Comparison of ENCODE assay signal across 11 mouse cellular contexts in the genomic region with DNA sequence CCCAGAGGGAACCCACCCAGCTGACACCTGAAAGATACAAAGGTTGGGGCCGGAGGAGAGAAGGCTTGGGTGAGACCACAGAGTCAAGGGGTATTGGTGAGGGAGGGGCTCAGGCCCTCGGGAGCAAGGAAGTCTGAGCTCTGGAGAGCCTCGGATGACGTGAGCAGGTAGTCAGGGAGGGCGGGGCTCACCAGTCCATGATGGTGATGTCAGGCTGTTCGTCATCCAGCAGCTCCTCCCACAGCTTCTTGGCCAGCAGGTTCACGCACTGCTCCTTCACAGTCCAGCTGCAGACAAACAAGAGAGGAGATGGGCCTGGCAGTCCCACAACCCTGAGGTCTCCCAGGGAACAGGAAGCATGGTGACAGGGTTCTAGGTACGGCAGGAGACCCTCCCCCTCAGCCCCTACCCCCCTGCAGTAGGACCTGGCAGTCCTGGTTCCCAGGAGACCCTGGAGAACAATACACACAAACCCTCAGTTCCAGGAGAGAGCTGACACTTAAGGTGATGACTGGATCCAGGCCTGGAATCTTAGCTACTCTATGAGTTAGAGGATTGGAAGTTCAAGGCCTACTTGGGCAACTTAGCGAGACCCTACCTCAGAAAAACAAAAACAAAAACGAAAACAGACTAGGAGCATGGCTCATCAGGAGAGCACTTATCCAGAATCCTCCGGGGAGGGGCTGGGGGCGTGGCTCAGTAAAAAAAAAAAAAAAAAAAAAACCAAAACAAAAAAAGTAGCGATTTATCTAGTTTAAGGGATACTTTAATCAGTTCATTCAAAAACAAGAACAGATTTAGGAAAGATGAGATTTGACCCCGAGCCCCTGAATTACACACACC. TPM values are rescaled to one million over a fixed set of nuclear protein-coding genes. Genes with fewer than 3 reads are reported as not detected.
A peak's percentile ranks its signal among the peaks of the same experiment; 100 is the strongest.
DNase-seq lines count a peak whose midpoint lies in the region; ATAC-seq lines count a peak whose summit lies in the region.
"Had no signal": no experiment of that assay in that cellular context is flagged by ENCODE, and none has a peak within 500 bp of the region (broad histone marks: within the 10 kb centered on the region; RNA-seq: fewer than 3 reads in every experiment).

No protein-coding gene starts in this region.

- H3K4me2 ChIP-seq in hindbrain, embryonic 11.5 days (replicated peaks; ENCODE audit: low read depth, low read length), result no peak overlapping the region
- H3K4me2 ChIP-seq in limb, embryonic 12.5 days, result no peak overlapping the region

- H3K27ac ChIP-seq in hindbrain, embryonic 11.5 days (ENCODE audit: low read depth, low read length), result no peak overlapping the region
- no peak overlapping the region for H3K27ac ChIP-seq in limb, embryonic 12.5 days

- no peaks in the 10 kb centered on the region for H3K36me3 ChIP-seq in hindbrain, embryonic 11.5 days (ENCODE audit: control insufficient read depth, insufficient read depth, low read length)
- no peaks in the 10 kb centered on the region for H3K36me3 ChIP-seq in limb, embryonic 12.5 days

- DNase-seq in embryo, embryonic 10 days (ENCODE audit: low spot score), result peak; percentile 72
- DNase-seq in embryo, embryonic 9.5 days (ENCODE audit: extremely low spot score), result no peak
- peak; percentile 23 for DNase-seq in 3T3-L1 (ENCODE audit: low read depth, low spot score)
- peak; percentile 52 for DNase-seq in hindbrain, embryonic 11.5 days (ENCODE audit: low spot score)
- DNase-seq in left cerebral cortex, adult 9 months (ENCODE audit: low spot score in 2 of 2), result no peak
- no peak for DNase-seq in urinary bladder, postnatal 36 days (ENCODE audit: low spot score in 2 of 2)
- no peak for DNase-seq in gastrocnemius, adult 8-10 months (ENCODE audit: low spot score in 2 of 2)
- DNase-seq: adrenal gland, adult 8-10 months; thymus, postnatal 4 days had no signal

- H3K9me3 ChIP-seq in hindbrain, embryonic 11.5 days (ENCODE audit: control insufficient read depth, low read length), result no peaks in the 10 kb centered on the region
- H3K9me3 ChIP-seq in limb, embryonic 12.5 days, result 0 out of 2 replicates have a peak, but pooled peaks cover 3% of the 10 kb centered on the region

- WGBS in hindbrain, embryonic 11.5 days, result 23% methylated on average over 14 of the region's 14 CpGs
- 23% methylated on average over 14 of the region's 14 CpGs for WGBS in limb, embryonic 12.5 days

- no peak overlapping the region for H3K9ac ChIP-seq in hindbrain, embryonic 11.5 days (ENCODE audit: low read depth, low read length)
- H3K9ac ChIP-seq in limb, embryonic 12.5 days (replicated peaks), result no peak overlapping the region

- peaks cover 17% of the 10 kb centered on the region for H3K27me3 ChIP-seq in hindbrain, embryonic 11.5 days (ENCODE audit: control insufficient read depth, insufficient read depth, low read length)
- peaks cover 53% of the 10 kb centered on the region for H3K27me3 ChIP-seq in limb, embryonic 12.5 days

- H3K4me3 ChIP-seq in hindbrain, embryonic 11.5 days (ENCODE audit: low read depth, low read length), result no peak overlapping the region
- no peak overlapping the region for H3K4me3 ChIP-seq in limb, embryonic 12.5 days (replicated peaks)

- peak; percentile 31; the same call in 1 of the 2 replicates for ATAC-seq in hindbrain, embryonic 11.5 days (ENCODE audit: low FRiP score)
- ATAC-seq in limb, embryonic 12.5 days (ENCODE audit: insufficient number of reproducible peaks, insufficient read depth, low FRiP score, low TSS enrichment, low read depth), result 0 out of 2 replicates have a peak, but pooled peaks have one; percentile 28

- H3K4me1 ChIP-seq in hindbrain, embryonic 11.5 days (replicated peaks; ENCODE audit: control insufficient read depth, insufficient read depth, low read length), result no peaks in the 10 kb centered on the region
- peaks cover 17% of the 10 kb centered on the region for H3K4me1 ChIP-seq in limb, embryonic 12.5 days (replicated peaks)

RNA-seq across cellular contexts. Expression of a gene that starts 1.8 kb away (rescaled TPM):
- polyA plus RNA-seq in hindbrain, embryonic 11.5 days (2014; fragmentation: Nextera tagmentation; extraction: Ambion mirVana), result not detected in 2 replicates
- not detected in 2 replicates for polyA plus RNA-seq in limb, embryonic 12.5 days (2016; fragmentation: Nextera tagmentation; extraction: Ambion mirVana)
- not detected for total RNA-seq in gastrocnemius, adult 8-10 months (2022)
- total RNA-seq: adrenal gland, adult 8-10 months had no signal

RNA-seq across cellular contexts. Expression of a gene that starts 4.6 kb away (rescaled TPM):
- polyA plus RNA-seq in hindbrain, embryonic 11.5 days (2014; fragmentation: Nextera tagmentation; extraction: Ambion mirVana), result not detected in 2 replicates
- not detected in 2 replicates for polyA plus RNA-seq in limb, embryonic 12.5 days (2016; fragmentation: Nextera tagmentation; extraction: Ambion mirVana)
- not detected for total RNA-seq in gastrocnemius, adult 8-10 months (2022)
- total RNA-seq: adrenal gland, adult 8-10 months; left cerebral cortex, adult 8-10 months had no signal

RNA-seq across cellular contexts. Expression of a gene that starts 22.6 kb away (rescaled TPM):
- polyA plus RNA-seq in hindbrain, embryonic 11.5 days (2014; fragmentation: Nextera tagmentation; extraction: Ambion mirVana), result not detected in 2 replicates
- not detected in 2 replicates for polyA plus RNA-seq in limb, embryonic 12.5 days (2016; fragmentation: Nextera tagmentation; extraction: Ambion mirVana)
- not detected for total RNA-seq in gastrocnemius, adult 8-10 months (2022)
- total RNA-seq: adrenal gland, adult 8-10 months; left cerebral cortex, adult 8-10 months had no signal

RNA-seq across cellular contexts. Expression of a gene that starts 35.0 kb away (rescaled TPM):
- not detected in 2 replicates for polyA plus RNA-seq in hindbrain, embryonic 11.5 days (2014; fragmentation: Nextera tagmentation; extraction: Ambion mirVana)
- not detected in 2 replicates for polyA plus RNA-seq in limb, embryonic 12.5 days (2016; fragmentation: Nextera tagmentation; extraction: Ambion mirVana)
- total RNA-seq in gastrocnemius, adult 8-10 months (2022), result not detected
- total RNA-seq: left cerebral cortex, adult 8-10 months had no signal

RNA-seq across cellular contexts. Expression of a gene that starts 52.7 kb away (rescaled TPM):
- 25.3 and 27.4 TPM in 2 replicates for polyA plus RNA-seq in hindbrain, embryonic 11.5 days (2014; fragmentation: Nextera tagmentation; extraction: Ambion mirVana)
- 30.5 and 36.0 TPM in 2 replicates for polyA plus RNA-seq in limb, embryonic 12.5 days (2016; fragmentation: Nextera tagmentation; extraction: Ambion mirVana)
- total RNA-seq in gastrocnemius, adult 8-10 months (2022), result 10 to 100 TPM in 2 of 4 experiments, 1 to 10 TPM in 2; 8.9 to 11.9 (median 10.1) TPM

Comparison
In these comparisons a context has a peak if more than half of its experiments do, and no peak if none do; other contexts are left out.
1. DNase-seq: peak in embryo, embryonic 10 days (single experiment), 3T3-L1 (single experiment) and hindbrain, embryonic 11.5 days (single experiment); none in embryo, embryonic 9.5 days (single experiment), left cerebral cortex, adult 9 months (0 of 2), urinary bladder, postnatal 36 days (0 of 2) and gastrocnemius, adult 8-10 months (0 of 2).